Mouse (Mus musculus): ENCODE data around the gene Zcwpw1.

Gene Zcwpw1

DNA sequence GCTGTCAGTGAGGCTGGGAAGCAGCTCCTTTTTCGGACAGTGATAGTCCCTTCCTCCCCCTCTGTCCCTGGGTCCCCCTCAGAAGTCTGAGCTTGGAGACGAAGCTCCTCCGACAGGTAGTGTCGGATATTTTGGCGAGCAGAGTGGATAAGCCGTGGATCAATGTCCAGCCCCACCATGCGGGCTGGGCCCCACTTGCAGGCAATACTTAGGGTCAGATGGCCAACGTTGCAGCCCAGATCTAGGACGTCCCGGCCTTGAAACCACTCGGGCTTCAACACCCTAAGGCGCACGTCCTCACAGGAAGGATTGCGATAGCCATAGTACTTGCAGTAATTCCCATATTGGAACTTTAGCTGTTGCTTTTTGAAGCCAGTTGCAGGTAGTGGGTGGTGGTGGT is 3.1 kb upstream of the Zcwpw1 start:
- no peak for DNase-seq (ENCODE audit: low read depth, low spot score)

DNA sequence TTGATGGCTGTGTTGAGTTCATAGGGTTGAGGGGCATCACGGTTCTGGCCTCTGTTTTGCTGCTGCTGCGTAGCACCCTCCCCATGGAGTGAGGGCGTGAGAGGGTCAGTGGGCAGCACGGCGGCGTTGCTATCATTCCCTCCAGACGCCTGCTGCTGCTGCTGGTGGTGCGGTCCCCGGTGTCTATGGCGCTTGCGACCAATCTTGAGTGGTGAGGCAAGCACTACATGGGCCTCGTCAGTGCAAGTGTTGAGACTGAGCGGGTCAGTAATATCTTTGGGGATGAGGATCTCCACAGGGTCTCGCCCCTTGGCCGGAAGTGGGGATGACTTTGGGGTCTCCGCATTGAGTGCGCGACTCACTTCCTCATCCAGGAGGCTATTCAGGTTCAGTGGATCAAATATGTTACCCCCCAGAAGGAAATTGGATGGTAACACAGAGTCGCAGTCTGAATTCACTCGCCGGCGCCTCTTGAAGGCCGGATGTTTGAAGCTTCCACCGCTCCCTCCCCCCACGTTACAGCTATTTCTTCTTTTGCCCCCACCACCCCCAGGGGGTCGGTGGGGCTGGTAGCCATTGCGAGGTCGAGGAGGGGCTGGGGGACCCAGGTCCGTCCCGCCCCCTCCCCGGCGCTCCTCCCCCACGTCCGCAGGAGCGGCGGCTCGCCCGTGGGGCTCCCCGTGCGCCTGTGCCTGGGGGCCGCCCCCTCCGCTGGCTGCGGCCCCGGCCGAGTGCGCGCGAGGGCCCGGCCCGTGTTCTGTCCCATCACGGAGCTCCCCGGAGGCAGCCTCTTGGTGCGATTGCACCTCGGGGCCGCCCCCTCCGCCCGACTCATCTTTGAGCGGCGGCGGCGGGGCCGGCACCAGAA is 2.2 kb upstream of the Zcwpw1 start:
- no peak for DNase-seq (ENCODE audit: low read depth, low spot score)

DNA sequence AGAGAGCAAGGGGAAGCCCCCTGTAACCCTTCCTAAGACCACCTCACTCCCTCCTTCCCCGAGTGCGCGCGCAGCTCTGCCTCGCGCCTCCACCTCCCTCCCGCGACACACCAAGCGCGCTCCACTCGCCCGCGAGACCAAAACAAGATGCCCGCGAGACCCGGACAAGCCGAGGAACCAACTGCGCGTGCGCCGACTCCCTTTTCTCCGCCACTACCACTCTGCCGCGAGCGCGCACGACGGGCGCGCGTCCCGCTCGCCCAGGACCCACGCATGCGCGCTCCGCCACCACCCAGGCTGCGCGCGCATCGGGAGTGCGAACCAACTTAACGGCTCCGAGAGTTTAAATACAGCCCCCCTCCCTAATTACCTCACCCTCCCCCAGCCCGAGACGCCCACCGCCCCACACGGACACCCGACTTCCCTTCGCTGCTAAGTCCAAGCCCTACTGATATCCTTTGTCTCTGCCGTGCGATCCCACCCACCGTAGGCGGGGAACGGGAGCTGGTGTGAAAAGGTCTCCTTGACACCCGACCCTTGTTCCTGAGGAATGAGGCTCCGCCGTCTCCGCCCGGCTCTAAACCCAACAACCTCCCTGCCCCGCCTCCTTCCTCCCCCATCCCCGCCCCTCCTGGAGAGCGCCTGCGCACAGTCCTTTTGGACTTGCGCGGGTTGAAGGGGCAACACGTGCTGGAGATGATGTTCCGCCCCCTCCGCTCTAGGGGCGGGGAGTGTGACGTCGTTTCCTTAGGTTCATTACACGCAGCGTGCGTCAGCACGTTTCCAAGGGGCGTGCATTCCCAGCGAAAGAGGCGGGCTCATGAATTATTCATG is 1.3 kb upstream of the Zcwpw1 start:
- DNase-seq (ENCODE audit: low read depth, low spot score): peak; percentile 99

DNA sequence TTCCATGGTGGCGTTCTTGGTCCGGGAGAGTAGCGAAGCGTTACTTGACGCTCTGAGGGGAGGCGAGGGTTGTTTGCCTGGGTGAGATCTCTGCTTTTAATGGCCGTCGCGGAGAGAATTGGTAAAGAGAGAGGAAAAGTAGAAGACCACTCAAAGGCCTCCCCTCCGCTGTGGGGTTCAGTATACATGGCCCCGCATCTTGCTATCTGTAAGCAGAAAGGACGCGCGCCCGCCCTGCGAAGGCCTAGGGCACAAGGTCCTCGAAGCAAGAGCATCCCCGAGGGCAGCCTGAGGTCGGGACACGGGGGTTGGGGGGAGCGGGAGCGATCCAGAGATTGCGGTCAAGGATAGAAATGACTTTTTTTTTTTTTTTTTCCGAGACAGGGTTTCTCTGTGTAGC is 573 bp downstream of the Zcwpw1 start:
- no peak for DNase-seq (ENCODE audit: low read depth, low spot score)

DNA sequence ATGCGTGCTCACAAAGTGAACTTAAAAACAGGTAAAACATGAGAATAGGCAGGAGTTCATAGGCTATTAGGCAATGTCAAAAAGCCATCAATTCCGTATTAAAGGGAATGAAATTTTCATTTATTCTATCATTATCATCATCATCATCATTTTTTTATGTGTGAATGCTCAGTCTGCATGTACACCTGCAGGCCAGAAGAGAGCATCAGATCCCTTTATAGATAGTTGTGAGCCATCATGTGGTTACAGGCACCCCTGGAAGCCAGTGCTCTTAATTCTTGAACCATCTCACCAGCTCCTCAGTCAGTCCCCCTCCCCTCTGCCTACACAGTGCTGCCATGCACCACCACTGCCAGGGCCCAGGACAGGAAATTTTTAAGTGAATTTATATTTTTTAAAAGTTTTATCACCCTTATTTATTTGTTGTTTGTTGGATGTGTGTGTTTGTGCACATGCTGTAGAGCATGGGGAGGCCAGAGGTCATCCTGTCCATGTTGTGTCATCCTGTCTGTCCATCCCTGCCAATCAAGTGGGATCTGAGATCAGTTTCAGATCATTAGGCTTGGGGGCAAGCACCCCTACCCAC is 1.4 kb downstream of the Zcwpw1 start:
- no peak for DNase-seq (ENCODE audit: low read depth, low spot score)

DNA sequence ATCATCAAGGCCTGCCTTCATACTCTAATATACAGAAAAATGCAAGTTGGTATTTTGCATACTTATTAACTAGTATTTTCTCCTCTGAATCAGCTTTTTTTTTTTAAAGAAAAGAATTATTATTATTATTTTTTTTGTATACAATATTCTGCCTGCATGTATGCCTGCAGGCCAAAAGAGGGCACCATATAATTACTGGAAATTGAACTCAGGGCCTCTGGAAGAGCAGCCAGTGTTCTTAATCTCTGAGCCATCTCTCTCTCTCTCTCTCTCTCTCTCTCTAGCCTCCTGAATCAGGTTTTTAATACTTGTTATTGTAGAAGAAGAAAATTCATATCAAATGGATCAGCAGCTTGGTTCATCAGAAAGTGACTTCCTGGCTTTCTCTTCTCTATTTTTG is 4.0 kb downstream of the Zcwpw1 start:
- no peak for DNase-seq (ENCODE audit: low read depth, low spot score)

DNA sequence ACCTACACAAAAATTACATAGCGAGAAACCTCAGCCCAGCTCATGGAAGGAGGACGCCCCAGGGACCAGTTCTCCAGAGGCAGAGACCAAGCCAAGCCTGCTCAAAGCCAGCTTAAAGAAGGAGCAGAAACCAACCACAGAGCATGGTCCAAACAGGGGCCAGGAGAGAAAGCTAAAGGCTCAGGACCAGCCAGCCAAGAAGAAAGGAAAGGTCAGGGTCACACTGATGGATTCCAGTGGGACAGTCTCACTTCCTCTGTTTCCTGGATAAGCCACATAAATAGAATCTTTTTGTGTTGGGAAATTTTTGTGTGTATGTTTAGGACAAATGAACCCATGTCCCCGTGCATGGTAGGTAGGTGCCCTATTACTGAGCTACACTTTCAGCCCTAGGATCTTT is 9.0 kb downstream of the Zcwpw1 start:
- no peak for DNase-seq (ENCODE audit: low read depth, low spot score)

DNA sequence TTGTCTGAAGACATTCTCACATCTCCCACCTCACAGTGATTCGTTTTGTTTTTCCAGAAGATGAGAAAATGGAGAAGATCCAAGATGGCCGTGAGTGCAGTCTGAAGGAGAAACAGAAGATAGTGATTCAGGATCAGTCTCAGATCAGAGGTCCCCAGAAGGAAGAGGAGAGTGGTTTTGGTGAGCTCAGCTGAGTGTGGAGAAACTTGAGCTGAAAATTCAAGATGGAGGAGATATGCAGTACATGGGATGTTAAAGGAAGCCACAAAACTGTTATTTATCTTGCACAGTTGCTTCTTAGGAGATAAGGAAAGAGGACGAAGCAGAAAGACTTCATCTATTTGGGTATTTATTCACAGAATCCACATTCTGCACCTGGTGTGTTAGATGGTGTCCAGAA is 13.3 kb downstream of the Zcwpw1 start:
- no peak for DNase-seq (ENCODE audit: low read depth, low spot score)

DNA sequence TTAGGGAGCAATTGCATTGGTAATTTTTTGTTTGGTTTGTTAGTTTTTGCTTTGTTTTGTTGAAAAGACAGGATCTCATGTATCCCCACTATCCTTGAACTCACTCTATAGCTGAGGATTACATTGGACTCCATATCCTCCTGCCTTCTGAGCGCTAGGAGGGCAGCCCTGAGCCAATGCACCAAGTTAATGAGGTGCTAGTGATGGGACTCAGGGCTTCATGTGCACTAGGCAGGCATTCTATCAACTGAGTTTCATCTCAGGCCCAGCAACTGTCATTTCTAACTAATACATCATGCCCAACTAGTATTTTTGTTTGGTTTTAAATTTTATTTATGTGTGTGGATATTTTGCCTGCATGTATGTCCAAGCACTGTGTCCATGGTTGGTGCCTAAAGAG is 18.6 kb downstream of the Zcwpw1 start:
- no peak for DNase-seq (ENCODE audit: low read depth, low spot score)

DNA sequence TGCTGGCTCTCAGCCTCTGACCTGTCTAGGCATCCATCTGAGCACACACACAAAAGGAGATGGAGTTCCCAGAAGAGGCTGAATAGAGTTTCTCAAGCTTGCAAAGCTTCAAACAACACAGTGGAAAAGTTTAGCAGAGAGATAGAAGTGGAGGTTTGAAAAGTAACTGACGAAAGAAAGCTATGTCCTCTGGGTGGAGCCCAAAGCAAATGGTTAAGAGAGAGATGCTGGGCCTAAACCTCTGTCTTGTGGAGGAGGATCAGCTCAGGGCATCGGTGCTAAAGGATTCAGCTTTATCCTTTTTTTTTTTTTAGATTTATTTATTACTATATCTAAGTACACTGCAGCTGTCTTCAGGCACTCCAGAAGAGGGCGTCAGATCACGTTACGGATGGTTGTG is 20.7 kb downstream of the Zcwpw1 start:
- no peak for DNase-seq (ENCODE audit: low read depth, low spot score)

DNA sequence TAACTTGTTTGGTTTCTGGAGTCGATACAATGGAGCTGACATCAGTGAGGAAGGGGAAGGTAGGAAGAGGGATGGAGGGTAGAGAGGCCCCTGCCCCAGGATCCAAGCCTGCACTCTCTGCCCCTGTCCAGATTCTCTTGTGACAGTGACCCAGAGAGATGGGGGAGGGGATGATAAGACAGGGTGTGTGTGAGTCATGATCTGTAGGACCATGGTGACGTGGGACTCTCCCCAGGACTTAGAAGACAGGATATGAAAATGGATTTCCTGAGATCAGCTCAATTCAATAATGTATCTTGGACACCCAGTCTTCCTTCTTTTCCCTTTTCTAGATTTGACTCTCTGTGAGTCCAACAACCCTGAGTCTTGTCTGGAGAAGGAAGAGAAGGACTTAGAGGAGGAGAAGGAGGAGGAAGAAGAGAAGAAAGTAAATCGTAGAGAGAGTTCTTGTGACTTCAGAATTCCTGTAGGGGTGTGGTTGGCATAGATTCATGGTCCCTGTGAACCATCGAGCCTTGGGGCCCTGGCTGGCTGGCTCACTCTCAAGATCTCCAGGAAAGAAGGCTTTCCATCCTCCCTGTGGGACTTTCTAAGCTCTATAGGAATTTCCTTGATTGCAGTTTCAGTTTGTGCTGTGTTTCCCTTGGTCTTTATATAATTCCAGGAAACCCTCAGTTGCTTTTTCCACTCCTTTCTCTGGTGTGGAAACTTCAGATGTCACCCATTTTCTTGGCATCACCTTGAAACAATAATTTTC is 30.0 kb downstream of the Zcwpw1 start:
- DNase-seq (ENCODE audit: low read depth, low spot score): no peak

DNA sequence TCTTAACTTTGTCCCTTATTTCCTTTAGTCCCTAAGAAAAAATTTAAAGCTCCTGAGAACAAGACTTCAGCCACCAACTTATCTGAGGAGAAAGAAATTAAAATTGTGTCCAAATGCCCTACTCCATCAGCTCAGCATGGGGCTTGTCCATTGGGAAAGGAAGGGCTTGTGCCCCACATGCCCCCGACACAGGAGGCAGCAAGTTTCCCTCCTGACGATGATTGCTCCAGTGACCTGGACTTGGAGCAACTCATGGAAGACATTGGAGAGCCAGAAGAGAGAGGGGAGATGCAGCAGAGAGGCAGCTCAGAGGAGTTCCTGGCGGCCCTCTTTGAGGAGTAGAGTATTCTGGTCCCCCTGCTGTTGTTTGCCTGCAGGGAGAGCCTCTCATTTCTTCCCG is 34.5 kb downstream of the Zcwpw1 start:
- no peak for DNase-seq (ENCODE audit: low read depth, low spot score)

DNA sequence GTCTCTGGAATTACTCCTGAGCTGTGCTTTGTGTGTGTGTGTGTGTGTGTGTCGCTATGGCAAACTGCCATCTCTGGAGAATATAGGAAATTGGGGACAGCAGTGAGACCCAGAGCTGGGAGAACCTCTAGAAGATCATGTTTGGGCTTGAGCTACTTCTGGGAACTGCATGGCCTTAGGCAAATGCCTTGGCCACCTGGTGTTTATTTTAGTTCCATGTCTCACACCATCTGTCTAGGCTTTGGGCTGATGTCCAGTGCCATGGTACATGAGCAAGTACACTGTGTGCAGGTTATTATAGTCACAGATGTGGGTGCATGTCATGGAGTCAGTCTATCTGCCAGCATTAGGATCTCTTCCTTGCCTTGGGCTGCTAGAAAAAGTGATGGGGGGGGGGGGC is 35.0 kb downstream of the Zcwpw1 start:
- no peak for DNase-seq (ENCODE audit: low read depth, low spot score)

DNA sequence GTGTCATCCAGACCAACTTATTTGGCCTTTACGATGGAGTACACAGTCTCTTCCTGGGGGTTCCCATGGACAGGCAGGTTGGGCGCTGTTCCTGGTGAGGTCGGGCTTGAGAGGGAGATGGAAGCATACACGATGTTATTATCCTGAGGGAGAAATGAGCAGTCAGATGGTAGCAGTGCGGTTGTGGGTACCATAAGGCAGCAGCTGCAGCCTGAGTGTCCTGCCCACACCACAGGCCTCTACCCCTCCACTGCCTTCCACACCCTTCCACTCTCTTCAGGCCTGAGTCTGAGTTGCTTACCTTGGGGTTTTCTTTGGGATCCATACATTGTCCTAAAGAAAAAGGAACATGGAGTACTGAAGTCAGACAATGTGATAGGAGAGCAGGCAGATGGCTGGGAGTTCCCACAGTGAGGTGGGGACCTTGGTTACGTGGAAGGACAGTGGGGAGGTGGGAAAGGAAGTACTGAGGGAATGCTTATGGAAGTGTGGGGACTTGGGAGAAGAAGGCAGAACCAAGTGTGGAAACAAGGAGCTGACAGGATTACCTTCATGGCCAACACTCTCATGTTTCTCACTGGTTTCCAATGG is 36.0 kb downstream of the Zcwpw1 start:
- no peak for DNase-seq (ENCODE audit: low read depth, low spot score)

DNA sequence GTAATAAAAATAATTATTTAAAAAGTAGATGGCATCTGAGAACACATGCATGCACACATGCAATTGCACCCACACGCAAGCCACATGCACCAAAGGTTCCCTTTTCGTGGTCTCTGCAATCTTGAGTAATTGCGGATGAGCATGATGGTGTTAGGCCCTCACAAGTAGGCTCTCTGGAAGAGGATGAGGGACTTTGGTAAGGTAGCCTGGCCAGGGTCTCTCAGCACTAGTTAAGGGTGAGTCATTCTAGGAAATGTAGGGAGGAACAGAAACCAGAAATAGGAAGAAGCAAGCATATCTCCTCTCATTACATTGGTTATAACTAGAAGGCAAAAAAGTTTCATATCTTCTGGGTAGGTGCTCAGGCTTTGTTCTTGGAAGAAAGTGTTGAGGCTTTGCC is 37.4 kb downstream of the Zcwpw1 start:
- DNase-seq (ENCODE audit: low read depth, low spot score): no peak

DNA sequence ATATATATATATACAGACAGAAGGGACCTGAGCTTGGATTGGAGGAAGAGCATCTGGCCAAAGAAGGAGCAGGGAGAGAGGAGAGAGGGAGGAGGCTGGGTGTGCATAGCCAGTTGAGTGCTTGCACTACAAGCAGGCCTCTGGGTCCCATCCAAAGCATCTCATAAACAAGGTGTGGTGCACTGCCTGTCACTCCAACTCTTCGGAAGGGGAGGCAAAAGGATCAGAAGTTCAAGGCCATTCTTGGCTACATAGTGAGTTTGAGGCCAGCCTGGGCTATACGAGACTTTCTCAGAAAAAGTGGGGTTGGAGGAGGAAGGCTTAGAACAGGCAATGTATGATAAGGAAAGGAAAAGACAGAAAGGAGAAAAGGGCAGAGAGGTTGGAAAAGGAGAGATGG is 38.4 kb downstream of the Zcwpw1 start:
- DNase-seq (ENCODE audit: low read depth, low spot score): no peak

DNA sequence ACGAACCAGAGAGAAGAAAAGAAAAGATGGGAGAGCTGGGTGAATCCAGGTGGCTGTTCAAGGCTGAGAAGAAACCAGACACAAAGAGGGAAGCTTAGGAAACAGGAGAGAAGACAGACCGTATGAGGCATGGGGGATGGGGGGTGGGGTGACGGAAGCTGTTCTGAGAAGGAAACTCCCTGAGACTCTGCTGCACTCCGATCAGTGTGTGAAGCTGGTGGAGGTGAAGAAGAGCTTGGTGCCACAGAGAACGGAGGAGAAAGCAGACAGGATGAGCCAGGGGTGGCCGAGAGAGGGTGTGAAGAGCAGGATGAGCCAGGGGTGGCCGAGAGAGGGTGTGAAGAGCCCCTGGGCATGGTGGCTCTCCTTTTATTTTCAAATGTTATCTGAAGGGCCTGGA is 38.8 kb downstream of the Zcwpw1 start:
- DNase-seq (ENCODE audit: low read depth, low spot score): no peak

DNA sequence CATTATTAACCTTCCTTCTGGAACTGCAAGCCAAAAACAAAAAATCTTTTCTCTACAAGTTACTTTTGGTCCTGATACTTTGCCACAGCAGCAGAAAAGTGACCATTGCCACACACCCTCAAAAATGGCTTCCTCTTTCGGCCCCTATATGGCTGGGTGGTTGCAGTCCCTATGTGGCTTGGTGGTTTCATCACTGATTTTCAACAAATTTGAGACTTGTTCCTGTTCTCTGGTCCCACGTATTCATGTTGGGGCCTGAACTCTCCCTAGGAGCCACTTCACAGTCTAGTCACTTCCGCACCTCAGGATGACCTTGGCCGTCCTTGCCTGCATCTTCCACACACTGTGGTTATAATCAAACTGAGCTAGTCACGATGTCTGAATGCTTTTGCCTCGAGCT is 41.1 kb downstream of the Zcwpw1 start:
- no peak for DNase-seq (ENCODE audit: low read depth, low spot score)

DNA sequence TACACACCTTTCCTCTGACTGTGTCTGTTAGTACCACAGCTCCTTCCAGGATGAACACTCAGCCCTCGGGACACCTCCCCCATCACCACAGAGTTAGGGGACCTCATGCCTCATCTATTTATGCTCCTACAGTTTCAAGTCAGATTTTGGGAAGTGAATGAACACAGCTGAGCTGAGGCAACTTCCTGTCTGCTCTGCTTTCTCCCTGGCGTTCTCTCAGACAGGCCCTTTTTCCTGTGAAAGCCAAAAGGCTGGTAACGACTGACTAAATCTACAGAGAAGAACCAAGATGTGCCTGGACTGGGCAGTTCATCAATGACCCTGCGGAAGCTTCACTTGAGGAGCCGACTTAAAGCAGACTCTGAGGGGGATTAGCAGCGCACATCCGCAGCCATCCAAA is 42.6 kb downstream of the Zcwpw1 start:
- no peak for DNase-seq (ENCODE audit: low read depth, low spot score)

DNA sequence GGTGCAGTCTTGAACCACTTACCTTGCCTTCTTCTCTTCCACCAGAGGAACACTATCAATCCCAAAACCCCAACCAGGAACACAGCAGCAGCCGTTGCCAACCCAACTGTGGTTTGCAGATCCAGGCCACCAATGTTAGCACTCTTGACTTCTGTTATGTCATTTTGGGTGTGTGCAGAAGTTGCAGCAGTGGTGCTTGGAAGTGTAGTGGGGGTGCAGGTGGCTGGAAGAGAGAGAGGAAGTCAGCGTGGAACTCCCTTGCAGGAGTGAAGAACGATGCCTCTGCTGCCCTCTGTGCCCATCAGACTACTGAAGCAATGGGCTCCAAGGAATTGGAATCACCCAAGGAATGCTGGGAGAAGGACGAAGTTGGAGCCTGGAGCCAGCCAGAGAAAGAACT is 43.5 kb downstream of the Zcwpw1 start:
- DNase-seq (ENCODE audit: low read depth, low spot score): no peak

DNA sequence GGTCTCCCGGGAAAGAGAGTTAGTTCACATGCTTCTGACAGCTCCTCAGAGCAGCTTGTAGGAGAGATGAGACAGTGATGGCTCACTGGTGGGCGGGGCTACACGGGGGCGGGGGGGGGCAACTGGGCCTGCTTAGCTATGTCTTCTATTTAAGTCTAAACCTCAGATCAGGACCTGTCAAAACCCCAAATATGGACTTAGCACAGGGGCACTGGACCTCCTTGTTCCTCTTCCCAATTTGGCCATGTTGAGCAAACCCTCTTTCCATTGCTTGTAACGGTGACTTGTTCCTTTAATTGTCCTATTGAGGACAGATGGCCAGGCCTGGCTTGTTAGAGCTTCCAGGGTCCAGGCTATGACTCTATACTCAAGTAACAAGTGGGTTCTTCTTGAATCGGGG is 43.9 kb downstream of the Zcwpw1 start:
- DNase-seq (ENCODE audit: low read depth, low spot score): no peak

DNA sequence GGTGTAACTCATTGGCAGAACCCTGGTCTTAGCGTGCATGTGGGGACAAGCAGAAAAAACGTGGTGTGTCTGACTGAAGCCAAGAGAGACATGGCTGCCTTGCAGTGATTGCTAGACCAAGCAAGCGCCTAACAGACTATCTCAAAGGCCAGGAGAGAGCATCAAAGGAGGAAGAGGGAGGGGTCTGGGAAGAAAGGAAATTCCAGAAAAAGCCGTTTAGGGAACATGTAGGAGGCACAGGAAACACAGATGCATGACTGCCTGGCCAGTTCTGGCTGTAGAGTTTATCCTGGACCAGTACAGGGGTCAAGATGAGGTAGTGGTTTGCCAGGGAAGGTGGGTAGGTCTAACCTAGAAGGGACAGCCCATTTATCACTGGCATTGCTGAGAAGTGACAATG is 45.9 kb downstream of the Zcwpw1 start:
- DNase-seq (ENCODE audit: low read depth, low spot score): no peak

Measured in WW6 (cell line).